Mouse (Mus musculus) CD4-positive, CD25-positive, alpha-beta regulatory T cell, adult 4 months (primary cell): Measurements from ENCODE around the gene Tbx1. TPM values are rescaled to one million over a fixed set of nuclear protein-coding genes. Genes with fewer than 3 reads are reported as not detected.

ENCODE experiments used
- ATAC-seq: one replicate; pipeline ENCODE4 v1.8.0; 2017
- polyA plus RNA-seq, 2 experiments: library from polyadenylated mRNA; unstranded; fragments of 100-300 nt; shearing (Covaris generic); gene quantifications; one replicate each; pipeline ENCODE4 v1.2.1; 2017

Gene Tbx1
- polyA plus RNA-seq, 2 experiments from 2014 or later, result not detected

- ATAC-seq, result no peak
Observed at GRCm38 (mm10) chr16:18586906-18587546, 3.4 kb downstream of the Tbx1 start.

DNA sequence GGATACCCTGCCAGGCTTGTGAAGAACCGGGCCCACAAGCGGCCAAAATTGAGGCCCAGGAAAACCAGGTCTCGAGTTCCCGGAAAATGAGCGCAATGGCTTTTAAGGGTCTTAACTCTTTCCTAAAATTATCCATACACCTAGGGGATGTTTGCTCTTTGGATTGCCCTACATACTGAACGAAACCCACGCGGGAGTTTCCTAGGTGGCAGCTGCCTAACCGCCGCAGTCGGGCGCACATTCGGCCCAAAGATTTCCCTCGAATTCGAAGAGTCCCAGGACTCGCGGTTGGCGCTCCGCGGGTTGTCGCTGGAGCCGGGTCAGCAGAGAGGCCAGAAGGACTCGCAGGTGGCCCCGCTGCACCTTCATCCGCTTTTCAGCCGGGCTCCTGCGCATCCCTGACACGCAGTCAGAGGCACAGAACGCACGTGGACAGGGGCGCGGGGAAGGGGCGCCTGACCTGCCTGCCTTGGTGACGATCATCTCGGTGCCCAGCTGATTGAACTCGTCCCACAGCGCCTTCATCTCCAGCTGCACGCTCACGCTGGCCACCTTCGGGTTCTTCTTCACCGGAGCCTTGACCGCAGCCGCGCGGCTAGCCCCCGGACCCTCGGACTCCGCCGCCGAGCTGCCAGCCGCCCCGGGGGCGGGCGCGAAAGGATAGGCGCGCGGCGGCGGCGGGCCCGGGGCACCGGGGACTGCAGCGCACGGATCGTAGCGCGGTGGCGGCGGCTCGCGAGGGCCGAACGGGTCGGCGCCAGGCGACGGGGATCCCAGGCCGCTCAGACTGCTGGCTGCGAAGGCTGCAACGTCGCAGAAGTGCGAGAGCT lies 4.2 kb downstream of the Tbx1 start:
- no peak for ATAC-seq

DNA sequence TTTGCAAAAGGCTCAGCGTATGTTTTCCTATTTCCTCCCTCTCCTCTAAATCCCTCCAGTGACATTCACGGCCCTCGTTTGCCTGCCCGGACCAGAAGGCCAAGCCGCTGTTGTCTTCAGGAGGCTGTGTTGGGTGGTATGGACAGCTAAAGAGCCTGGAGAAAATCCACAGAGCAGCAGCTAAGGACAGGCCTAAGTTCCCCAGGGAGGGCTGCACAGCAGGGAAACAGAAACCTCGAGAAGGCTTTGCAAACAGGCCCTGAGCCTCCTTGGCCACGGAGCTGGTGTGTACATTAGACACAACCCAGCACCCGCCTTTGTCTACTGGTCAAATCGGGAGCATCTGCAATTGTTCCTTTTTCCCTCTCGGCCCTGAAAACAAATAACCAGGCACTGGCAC lies 4.8 kb downstream of the Tbx1 start:
- no peak for ATAC-seq

- ATAC-seq, result no peak
Observed at GRCm38 (mm10) chr16:18584901-18585510, 5.5 kb downstream of the Tbx1 start.

- ATAC-seq, result no peak
Observed at GRCm38 (mm10) chr16:18583673-18584357, 6.7 kb downstream of the Tbx1 start.

DNA sequence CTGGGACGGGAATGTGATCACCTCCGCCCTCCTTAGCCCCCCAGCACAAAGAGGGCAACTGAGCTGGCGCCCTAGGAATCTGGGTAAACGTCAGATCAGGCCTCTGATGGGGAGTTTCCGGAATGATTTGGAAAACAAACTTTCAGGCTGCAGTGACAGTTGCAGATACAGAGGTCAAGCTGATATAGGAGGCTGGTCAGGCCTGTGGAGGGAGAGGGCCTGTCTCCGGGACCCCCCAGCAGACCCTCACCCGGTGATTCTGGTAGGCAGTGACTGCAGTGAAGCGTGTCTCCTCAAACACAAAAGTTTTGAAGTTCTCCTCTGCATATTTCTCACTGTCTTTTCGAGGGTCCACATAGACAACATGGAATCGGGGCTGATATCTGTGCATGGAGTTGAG lies 7.3 kb downstream of the Tbx1 start:
- ATAC-seq, result no peak

DNA sequence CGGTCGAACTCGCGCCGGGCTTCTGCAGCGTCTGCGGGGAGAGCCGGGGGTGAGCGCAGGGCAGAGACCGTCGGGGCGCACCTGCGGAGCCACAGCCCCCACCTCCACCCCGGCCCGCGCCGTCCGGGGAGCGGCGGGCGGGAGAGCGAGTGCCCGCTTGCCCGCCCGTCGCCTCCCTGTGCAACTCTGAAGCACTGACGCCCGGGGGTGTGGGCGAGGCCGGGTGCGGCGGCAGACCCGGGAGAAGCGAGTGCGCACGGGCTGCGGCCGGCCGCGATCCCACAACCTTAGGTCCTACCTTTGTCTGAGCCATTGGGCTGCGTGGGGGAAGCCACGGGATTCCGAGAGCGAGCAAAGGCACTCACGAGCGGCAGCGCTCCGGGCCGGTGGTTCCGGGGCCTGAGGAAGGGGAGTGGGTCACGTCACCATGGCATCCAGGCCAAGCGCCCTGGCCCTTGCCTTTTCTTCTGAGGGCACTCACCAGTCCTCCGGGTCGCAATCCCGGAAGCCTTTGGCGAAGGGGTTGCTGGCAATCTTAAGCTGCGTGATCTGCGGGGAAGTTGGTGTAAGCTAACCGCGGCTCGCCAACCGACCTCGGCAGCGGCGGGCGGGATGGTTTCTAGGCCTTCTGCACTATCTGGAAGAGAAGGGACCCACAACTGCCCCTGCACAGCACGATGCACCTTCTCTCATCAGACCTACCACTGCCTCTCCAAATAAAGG lies 7.9 kb downstream of the Tbx1 start:
- no peak for ATAC-seq

DNA sequence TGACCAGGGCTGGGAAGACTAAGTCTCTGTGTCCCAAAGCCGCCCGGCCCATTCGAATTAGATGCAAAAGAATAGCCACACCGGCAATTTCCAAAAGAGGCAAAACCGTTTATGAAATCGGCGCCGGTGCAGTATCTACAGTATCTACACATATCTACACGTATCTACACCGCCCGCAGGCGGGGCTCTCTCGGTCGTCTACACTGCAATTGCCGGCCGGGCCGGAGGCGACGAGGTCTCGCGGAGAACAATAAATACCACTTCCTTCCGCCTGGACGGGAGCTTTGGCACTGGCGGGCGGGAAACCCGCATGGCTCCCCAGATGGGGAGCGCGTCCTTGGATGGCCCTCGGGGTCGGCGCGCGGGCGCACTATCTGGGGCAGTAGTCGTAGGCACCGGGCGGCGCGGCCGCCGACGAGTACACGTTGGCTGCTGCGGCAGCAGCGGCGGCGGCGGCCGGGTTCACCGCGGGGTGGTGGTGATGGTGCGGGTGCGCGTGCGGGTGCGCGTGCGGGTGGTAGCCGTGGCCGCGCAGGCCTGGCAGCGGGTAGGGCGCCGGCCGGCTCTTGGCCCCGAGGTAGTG lies 8.8 kb downstream of the Tbx1 start:
- ATAC-seq, result no peak

GRCm38 (mm10) chr16:18581050-18581622 lies 9.3 kb downstream of the Tbx1 start:
- ATAC-seq, result no peak

GRCm38 (mm10) chr16:18580389-18580788 lies 10.1 kb downstream of the Tbx1 start:
- no peak for ATAC-seq

- ATAC-seq, result no peak
Observed at GRCm38 (mm10) chr16:18577599-18578160, 12.8 kb downstream of the Tbx1 start.

DNA sequence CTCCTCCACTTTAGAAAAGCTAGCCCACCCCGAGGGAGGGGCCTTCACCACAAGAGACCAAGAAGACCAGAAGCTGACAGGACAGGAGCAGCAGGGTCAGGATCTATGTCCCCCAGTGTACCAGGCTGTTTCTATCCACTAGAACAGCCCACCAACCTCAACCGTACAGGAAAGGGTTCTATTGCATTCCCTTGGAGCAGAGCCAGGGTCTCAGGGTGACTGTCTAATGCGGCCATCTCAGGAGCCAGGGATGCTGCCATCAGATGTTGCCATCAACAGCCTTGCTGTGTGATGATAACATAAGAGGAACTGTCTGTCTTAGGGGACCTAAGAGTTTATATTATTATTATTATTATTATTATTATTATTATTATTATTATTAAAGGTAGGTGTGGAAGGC lies 13.4 kb downstream of the Tbx1 start:
- ATAC-seq, result no peak

DNA sequence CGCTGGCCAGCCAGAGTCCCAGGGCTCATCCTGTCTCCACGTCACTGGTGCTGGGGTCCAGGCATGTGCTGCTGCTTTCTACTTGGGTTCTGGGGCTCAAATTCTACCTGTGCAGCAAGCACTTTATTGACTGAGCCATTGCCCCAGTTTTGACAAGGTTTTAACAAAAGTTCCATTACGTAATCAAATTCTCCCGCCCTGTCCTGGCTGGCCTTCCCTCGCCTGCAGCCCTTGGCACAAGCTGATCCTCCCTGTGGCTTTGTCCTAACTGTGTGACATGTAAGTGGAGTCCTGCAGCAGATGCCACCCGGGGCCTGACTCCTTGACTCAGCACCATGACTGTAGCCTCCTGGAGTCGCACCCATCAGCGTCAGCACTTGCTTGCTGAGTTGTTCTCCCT lies 16.3 kb downstream of the Tbx1 start:
- ATAC-seq, result no peak

DNA sequence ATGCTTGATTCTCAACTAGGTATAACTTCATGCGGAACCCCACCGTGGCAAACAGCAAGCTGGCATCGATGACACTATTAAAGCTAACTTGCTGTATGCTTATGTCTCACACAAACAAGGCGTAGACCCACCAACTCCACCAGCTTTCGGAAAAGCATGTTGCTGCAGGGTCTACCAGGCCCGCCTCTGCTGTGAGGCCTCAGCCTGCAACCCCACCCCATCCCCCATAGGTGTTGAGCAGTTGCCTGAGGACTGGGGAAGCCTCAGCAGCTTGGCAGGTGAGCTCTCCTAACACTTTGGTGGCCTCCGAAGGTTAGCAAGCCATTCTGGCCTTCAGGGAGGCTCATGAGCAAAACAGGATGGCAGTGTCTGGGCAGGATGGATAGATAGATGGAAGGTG lies 21.9 kb downstream of the Tbx1 start:
- ATAC-seq, result no peak

DNA sequence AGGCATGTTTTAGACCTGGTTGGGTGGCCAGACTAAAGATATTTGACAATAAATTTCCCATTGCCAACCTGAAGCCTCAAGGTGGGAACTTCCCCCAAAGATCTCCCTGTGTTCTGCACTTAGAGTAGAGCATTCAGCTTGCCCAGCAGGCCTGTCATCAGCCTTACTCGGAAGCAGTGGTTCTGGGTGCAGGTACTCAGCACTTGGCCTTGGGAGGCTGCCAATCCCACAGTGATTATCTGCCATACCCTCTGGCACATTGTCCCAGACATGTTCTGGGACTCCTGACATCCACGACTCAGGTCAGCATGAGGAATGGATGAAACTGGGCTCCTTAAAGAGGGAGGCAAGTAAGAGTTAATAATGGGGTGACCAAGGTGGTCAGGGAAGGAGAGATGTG lies 26.0 kb downstream of the Tbx1 start:
- ATAC-seq, result no peak

- no peak for ATAC-seq
Observed at GRCm38 (mm10) chr16:18556461-18556860, 34.0 kb downstream of the Tbx1 start.

GRCm38 (mm10) chr16:18555235-18555935 lies 35.1 kb downstream of the Tbx1 start:
- ATAC-seq, result no peak

DNA sequence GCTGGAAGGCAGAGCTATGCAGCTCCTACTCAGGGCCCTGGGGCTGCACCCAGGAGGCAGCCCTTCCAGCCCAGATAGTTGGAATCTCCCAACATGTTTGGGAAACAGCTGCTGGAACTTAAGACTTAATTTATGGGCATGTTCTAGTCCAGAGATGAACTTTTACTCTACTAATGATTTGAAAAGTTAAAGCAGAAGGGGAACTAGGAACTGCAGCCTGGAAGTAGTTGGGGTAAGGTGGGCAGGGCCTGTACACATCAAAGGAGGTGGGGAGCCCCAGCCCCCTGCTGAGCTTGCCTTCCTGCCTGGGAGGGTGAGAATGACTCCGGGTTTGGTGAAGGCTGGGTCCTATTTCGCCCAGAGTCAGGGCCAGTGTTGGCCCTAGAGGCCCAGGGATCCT lies 35.8 kb downstream of the Tbx1 start:
- ATAC-seq, result no peak

- no peak for ATAC-seq
Observed at GRCm38 (mm10) chr16:18552106-18552710, 38.3 kb downstream of the Tbx1 start.

DNA sequence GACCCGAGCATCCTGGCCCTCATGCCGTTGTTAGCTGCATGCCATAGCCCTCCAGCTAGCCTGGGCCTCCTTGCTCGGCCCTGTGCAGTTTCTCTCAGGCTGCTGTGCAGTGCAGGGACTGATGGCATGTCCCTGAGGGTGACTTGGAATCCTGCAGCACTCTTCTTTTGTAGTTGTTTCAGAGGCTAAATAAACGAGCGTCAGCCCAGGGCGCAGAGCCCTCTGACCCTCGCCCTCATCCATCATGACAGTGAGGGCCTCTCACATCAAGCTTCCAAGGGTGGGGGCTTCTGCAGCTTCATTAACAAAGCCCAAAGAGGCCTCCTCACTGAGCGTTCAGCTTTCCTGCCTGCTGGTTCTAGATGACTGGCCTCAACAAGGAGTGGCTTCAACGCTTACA lies 38.9 kb downstream of the Tbx1 start:
- ATAC-seq, result no peak
